Mouse (Mus musculus) cerebellum, adult 2 months (tissue): ENCODE data around the gene Ldb3.

Experiments
- CTCF ChIP-seq: fragments of 200-500 bp; IDR thresholded peaks from 2 replicates; pipeline ENCODE4 v1.5.1; 2011; ENCODE audit warnings: low read depth, mild to moderate bottlenecking, control low read depth, low read length, moderate library complexity, borderline replicate concordance; ENCODE audit not compliant: insufficient read depth
- POLR2A ChIP-seq: fragments of 200-500 bp; IDR thresholded peaks from 2 replicates; pipeline ENCODE4 v1.6.1; 2011; ENCODE audit warnings: low read length, control low read depth, borderline replicate concordance; ENCODE audit not compliant: insufficient read depth

- TF ChIP-seq POLR2A (no peak), CTCF (no peak)
These were observed 44.9 kb downstream of the Ldb3 start for GRCm38 (mm10) chr14:34543596-34543995.
